Mouse (Mus musculus): ENCODE data around the gene Gabrr1. TPM values are rescaled to one million over a fixed set of nuclear protein-coding genes. Genes with fewer than 3 reads are reported as not detected.
A peak's percentile ranks its signal among the peaks of the same experiment; 100 is the strongest.
"Not testable (repeated sequence)": the region's sequence is repeated elsewhere in the genome, so short reads cannot be mapped to it uniquely, and the experiment has no call there.

Gene Gabrr1
- under 1 TPM in 2 of 4 experiments, not detected in 2; 0.14 to 0.31 TPM for total RNA-seq (2022)

- DNase-seq (ENCODE audit: low spot score in 2 of 2): no peak
These were observed at the start of gene Gabrr1 for GRCm38 (mm10) chr4:33132221-33132620. Gene Gabrr1 (plus strand): TSS chr4:33132521.

DNA sequence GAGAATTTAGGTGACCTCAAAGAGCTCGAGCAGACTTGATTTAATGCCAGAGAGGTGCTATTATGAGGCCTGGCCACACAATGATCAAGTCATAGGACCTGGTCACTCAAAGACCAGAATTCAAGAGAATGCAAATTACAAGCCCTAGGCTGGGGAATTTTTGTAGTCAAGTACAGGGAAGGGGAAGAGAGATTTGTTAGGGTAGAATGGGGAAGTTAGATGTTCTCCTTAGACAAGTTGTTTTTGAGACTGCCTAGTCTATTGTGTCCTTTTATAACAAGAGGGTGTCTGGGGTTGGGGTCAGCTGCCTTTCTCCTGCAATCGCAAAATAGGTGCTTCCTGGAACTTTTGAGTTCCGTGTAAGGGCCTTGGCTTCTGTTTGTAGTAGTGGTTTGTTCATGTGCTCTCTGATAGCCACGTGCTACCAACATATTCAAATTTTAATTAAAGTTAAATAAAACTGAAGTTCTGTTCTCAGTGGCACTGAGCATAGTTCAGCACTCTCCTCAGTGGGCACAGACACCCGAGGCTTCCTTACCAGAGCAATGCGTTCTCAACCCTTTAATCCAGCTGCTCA, 33.1 kb upstream of the Gabrr1 start:
- no peak for DNase-seq (ENCODE audit: low spot score in 2 of 2)

- DNase-seq (ENCODE audit: low spot score in 2 of 2): no peak
These were observed 22.4 kb upstream of the Gabrr1 start for GRCm38 (mm10) chr4:33109720-33110458.

GRCm38 (mm10) chr4:33110845-33111244, 21.5 kb upstream of the Gabrr1 start:
- no peak for DNase-seq (ENCODE audit: low spot score in 2 of 2)

- no peak for DNase-seq (ENCODE audit: low spot score in 2 of 2)
These were observed 21.0 kb upstream of the Gabrr1 start for GRCm38 (mm10) chr4:33111358-33111757.

DNA sequence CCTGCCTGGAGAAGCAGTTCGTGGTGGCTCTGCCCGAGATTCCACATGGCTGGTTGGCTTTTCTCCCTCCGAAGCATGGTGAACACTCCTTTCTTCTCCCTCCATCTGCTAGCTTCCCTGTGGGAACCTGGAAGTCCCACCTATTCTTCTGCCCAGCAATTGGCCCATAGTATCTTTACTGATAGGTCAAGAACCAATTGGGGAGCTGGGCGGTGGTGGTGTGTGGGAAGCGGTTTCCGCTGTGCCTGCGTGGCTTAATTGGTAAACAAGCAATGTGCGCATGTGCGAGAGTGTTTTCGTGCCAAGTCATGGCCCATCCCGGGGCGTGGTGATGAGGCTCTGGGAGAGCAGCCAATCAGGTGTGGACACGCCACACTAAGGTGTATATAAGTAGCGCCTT, 19.5 kb upstream of the Gabrr1 start:
- not testable (repeated sequence) for DNase-seq (ENCODE audit: low spot score in 2 of 2)

- DNase-seq (ENCODE audit: low spot score in 2 of 2): peak; percentile 35 to 89
These were observed 13.2 kb upstream of the Gabrr1 start for GRCm38 (mm10) chr4:33119118-33119517.

GRCm38 (mm10) chr4:33124493-33124892, 7.8 kb upstream of the Gabrr1 start:
- peak; percentile 34 to 36 for DNase-seq (ENCODE audit: low spot score in 2 of 2)

- peak in 1 of 2 experiments; percentile 23 for DNase-seq (ENCODE audit: low spot score in 2 of 2)
These were observed 6.8 kb upstream of the Gabrr1 start for GRCm38 (mm10) chr4:33125409-33126084.

DNA sequence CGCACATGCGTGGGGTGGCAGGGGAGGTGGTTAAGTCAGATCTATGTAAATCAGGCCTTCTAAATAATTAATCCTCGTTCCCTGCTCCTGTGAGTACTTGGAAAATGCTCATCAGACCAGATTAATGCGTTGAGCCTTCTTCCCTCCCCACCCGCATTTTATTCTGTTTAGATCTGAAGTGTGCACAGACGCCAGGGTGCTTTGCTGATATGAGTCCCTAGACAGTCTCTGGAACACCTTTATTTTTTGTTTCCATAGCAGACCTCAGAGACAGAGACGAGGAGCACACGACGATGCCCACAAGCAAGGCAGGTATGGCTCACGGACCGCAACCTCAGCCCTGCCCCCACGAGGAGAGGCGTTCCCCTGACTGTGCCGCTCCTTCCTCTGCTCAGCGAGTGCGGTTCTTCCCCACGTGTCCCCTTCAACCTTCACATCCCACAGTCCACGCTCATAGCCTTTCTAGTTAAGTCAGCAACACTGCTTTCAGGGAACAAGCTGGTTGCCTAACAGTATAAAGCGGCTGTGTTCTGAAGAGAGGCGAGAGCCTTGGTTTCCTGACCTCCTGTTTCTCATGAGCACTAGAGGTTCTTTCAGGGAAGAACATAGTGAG, 14.5 kb downstream of the Gabrr1 start:
- DNase-seq (ENCODE audit: low spot score in 2 of 2): no peak

DNA sequence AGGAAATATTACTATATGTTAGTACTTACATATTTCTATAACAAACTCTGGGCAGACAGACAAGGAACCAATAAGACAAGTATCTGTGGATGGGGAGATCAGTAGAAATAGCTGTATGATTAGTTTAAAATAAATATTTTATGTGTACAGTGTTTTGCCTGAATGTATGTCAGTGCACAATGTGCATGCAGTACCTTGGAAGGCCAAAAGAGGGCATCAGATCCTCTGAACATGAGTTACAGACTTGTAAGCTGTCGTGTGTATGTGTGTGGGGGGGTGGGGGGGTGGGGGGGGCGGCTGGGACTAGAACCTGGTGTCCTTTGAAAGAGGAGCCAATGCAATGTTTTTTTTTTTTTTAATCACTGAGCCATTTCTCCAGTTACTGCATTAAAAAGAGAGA, 15.5 kb downstream of the Gabrr1 start:
- DNase-seq (ENCODE audit: low spot score in 2 of 2): peak in 1 of 2 experiments; percentile 41

GRCm38 (mm10) chr4:33149150-33149549, 16.8 kb downstream of the Gabrr1 start:
- DNase-seq (ENCODE audit: low spot score in 2 of 2): no peak

DNA sequence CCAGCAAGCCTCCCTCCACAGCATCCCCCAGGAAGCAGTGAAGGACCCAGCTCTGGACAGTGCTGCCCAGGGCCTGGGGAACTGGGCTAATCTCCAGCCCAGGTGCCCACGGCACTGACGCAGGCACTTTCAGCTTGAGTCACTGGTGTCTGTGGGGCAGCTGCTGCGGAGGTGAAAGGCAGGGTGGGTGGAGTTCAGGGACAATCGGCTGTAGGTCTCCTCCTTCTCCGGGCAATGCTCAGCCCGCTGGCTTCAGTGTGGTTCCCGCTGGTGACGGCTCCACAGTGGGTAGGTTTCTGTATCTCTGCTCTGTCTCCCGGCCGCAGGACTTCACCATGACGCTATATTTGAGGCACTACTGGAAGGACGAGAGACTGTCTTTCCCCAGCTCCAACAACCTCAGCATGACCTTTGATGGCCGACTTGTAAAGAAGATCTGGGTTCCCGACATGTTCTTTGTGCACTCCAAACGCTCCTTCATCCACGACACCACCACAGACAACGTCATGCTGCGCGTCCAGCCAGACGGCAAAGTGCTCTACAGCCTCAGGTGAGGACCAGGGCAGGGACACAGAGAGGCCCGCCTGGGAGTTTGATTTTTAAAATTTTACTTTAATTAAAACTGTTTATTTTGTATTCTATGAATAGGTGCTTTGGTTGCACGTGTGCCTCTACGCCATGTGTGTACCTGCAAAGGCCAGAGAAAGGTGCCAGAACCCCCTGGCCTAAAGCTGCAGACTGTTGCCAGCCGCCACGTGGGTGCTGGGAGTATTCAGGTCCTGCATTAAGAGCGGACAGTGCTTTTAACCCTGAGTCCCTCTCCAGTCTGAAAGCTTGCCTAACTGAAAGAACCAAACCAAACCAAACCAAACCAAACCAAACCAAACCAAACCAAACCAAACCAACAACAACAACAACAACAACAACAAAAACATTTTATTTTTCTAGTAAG, 20.0 kb downstream of the Gabrr1 start:
- no peak for DNase-seq (ENCODE audit: low spot score in 2 of 2)

GRCm38 (mm10) chr4:33183477-33183876, 51.2 kb downstream of the Gabrr1 start:
- DNase-seq (ENCODE audit: low spot score in 2 of 2): peak in 1 of 2 experiments; percentile 33

DNA sequence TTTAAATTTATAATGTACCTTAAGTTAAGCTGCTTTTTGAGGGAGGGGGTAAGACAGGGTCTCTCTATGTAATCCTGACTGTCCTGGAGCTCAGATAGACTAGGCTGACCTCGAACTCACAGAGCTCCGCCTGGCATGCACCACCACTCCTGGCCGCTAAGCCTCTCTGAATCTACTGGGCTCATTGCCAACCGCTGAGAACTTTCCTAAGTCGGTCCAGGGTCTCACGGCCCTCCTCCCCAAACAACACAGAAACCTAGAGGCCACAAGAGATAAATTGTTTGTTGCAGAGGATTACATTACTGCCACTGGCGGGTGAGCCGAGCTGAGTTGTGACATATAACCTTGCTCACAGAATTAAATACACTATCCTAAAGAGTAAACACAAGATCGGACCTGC, 55.8 kb downstream of the Gabrr1 start:
- DNase-seq (ENCODE audit: low spot score in 2 of 2): peak in 1 of 2 experiments; percentile 12

DNA sequence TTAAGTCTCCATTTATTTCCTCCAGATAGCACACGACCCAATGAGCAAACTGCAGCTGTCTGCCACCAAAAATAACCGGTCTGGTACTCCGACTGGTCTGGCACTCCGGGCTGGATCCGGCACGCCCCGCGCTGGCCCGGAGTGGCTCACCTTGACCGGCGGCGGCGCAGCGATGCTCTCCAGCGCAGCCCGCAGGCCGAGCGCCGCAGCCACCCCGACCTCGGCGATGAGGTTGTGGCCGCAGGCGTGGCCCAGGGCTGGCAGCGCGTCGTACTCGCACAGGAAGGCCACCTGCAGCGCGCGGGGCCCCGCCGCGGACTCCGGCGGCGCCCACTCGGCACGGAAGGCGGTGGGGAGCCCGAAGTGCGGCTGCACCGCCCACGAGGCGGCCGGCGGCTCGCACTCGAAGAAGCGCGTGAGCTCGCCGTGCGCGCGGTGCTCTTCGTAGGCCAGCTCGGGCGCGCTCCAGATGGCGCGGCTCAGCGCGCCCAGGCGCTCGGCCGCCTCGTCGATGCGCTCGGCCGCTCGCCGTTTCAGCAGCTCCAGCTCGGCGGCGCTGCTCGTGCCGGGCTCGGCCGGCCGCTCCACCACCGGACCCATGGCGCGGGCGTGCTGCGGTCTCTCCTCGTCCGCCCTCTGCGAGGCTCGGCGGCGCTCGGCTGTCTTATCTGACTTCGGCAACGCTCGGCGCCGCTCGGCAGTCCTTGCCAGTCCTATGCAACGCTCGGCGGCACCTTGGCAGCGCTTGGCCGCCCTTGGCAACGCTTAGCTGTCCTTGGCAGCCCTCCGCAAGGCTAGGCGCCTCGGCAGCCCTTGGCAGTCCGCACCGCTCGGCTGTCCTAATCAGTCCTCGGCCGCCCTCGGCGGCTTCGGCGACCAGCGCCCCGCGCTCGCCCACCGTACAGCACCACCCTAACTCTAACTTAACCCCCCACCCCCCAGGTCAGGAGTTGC, 56.7 kb downstream of the Gabrr1 start:
- peak; percentile 79 to 87 for DNase-seq (ENCODE audit: low spot score in 2 of 2)

GRCm38 (mm10) chr4:33189735-33190036, 57.4 kb downstream of the Gabrr1 start, which contains the start of gene Pm20d2:
Gene Pm20d2 (minus strand): TSS chr4:33189737.
- DNase-seq (ENCODE audit: low spot score in 2 of 2): no peak

GRCm38 (mm10) chr4:33198117-33198516, 65.8 kb downstream of the Gabrr1 start:
- DNase-seq (ENCODE audit: low spot score in 2 of 2): no peak

GRCm38 (mm10) chr4:33204682-33205081, 72.4 kb downstream of the Gabrr1 start:
- peak in 1 of 2 experiments; percentile 46 for DNase-seq (ENCODE audit: low spot score in 2 of 2)

DNA sequence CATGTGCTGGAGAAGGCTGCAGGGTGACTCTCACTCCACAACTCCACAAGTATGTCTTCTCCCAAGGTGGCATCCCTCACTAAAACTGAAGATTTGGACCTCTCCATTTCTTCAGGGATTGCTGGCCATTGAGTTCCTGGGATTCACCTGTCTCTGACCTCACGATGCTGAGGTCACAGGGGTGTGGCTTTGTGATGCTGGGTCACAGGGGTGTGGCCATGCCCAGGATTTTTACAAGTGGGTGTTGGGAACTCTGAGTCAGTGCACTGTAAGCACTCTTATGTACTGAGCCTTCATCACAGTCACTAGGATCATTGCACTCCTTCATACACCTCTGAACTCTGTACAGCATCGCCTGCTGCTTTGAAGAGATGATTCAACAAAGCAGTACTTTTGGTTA, 75.2 kb downstream of the Gabrr1 start:
- no peak for DNase-seq (ENCODE audit: low spot score in 2 of 2)
